Mouse (Mus musculus): ENCODE data around the gene Abca1. TPM values are rescaled to one million over a fixed set of nuclear protein-coding genes. Genes with fewer than 3 reads are reported as not detected.

Abca1 gene
- polyA plus RNA-seq, 1 experiment from 2014 or later: 7.5 TPM

GRCm38 (mm10) chr4:53124837-53125490 lies 34.7 kb downstream of the Abca1 start:
- no peak overlapping the region for H3K27ac ChIP-seq (ENCODE audit: low read depth, low read length)
- H3K27me3 ChIP-seq (ENCODE audit: control insufficient read depth, insufficient read depth, low read length): no peaks in the 10 kb centered on the region
- H3K9ac ChIP-seq (ENCODE audit: low read depth, low read length): no peak overlapping the region
- H3K4me3 ChIP-seq (ENCODE audit: low read depth, low read length): no peak overlapping the region
- H3K4me1 ChIP-seq (replicated peaks; ENCODE audit: control insufficient read depth, insufficient read depth, low read length): no peaks in the 10 kb centered on the region
- no peak overlapping the region for H3K4me2 ChIP-seq (replicated peaks; ENCODE audit: low read depth, low read length)
- H3K9me3 ChIP-seq (ENCODE audit: control insufficient read depth, low read length): no peaks in the 10 kb centered on the region
- H3K36me3 ChIP-seq (ENCODE audit: control insufficient read depth, insufficient read depth, low read length): no peaks in the 10 kb centered on the region
- ATAC-seq (ENCODE audit: low FRiP score) (no peak), DNase-seq (ENCODE audit: low spot score) (no peak)
- 94% methylated on average over 10 of the region's 10 CpGs for WGBS

- 85% methylated on average over 3 of the region's 3 CpGs for WGBS
- ATAC-seq (ENCODE audit: low FRiP score): no peak
Measured at GRCm38 (mm10) chr4:53122310-53122709, 37.4 kb downstream of the Abca1 start.

GRCm38 (mm10) chr4:53121516-53122227 lies 38.0 kb downstream of the Abca1 start:
- no peaks in the 10 kb centered on the region for H3K9me3 ChIP-seq (ENCODE audit: control insufficient read depth, low read length)
- H3K4me1 ChIP-seq (replicated peaks; ENCODE audit: control insufficient read depth, insufficient read depth, low read length): no peaks in the 10 kb centered on the region
- H3K9ac ChIP-seq (ENCODE audit: low read depth, low read length): no peak overlapping the region
- H3K27me3 ChIP-seq (ENCODE audit: control insufficient read depth, insufficient read depth, low read length): no peaks in the 10 kb centered on the region
- no peak overlapping the region for H3K4me3 ChIP-seq (ENCODE audit: low read depth, low read length)
- ATAC-seq (ENCODE audit: low FRiP score): no peak
- H3K27ac ChIP-seq (ENCODE audit: low read depth, low read length): no peak overlapping the region
- WGBS: 75% methylated on average over 7 of the region's 7 CpGs
- no peaks in the 10 kb centered on the region for H3K36me3 ChIP-seq (ENCODE audit: control insufficient read depth, insufficient read depth, low read length)
- H3K4me2 ChIP-seq (replicated peaks; ENCODE audit: low read depth, low read length): no peak overlapping the region
- no peak for DNase-seq (ENCODE audit: low spot score)

More at GRCm38 (mm10) chr4:53122310-53122709, 37.4 kb downstream of the Abca1 start:
- Histone ChIP-seq H3K4me3 (ENCODE audit: low read depth, low read length) (no peak overlapping the region), H3K9ac (ENCODE audit: low read depth, low read length) (no peak overlapping the region), H3K27ac (ENCODE audit: low read depth, low read length) (no peak overlapping the region), H3K4me1 (replicated peaks; ENCODE audit: control insufficient read depth, insufficient read depth, low read length) (no peaks in the 10 kb centered on the region), H3K36me3 (ENCODE audit: control insufficient read depth, insufficient read depth, low read length) (no peaks in the 10 kb centered on the region), H3K27me3 (ENCODE audit: control insufficient read depth, insufficient read depth, low read length) (no peaks in the 10 kb centered on the region), H3K9me3 (ENCODE audit: control insufficient read depth, low read length) (no peaks in the 10 kb centered on the region), H3K4me2 (replicated peaks; ENCODE audit: low read depth, low read length) (no peak overlapping the region)
- no peak for DNase-seq (ENCODE audit: low spot score)

GRCm38 (mm10) chr4:53121084-53121483 lies 38.6 kb downstream of the Abca1 start:
- Histone ChIP-seq H3K9me3 (ENCODE audit: control insufficient read depth, low read length) (no peaks in the 10 kb centered on the region), H3K27ac (ENCODE audit: low read depth, low read length) (no peak overlapping the region), H3K27me3 (ENCODE audit: control insufficient read depth, insufficient read depth, low read length) (no peaks in the 10 kb centered on the region), H3K9ac (ENCODE audit: low read depth, low read length) (no peak overlapping the region), H3K4me1 (replicated peaks; ENCODE audit: control insufficient read depth, insufficient read depth, low read length) (no peaks in the 10 kb centered on the region), H3K4me3 (ENCODE audit: low read depth, low read length) (no peak overlapping the region), H3K36me3 (ENCODE audit: control insufficient read depth, insufficient read depth, low read length) (no peaks in the 10 kb centered on the region), H3K4me2 (replicated peaks; ENCODE audit: low read depth, low read length) (no peak overlapping the region)
- DNase-seq (ENCODE audit: low spot score): no peak
- no peak for ATAC-seq (ENCODE audit: low FRiP score)
- 87% methylated on average over 3 of the region's 3 CpGs for WGBS

GRCm38 (mm10) chr4:53120038-53120685 lies 39.5 kb downstream of the Abca1 start:
- no peak for DNase-seq (ENCODE audit: low spot score)
- H3K27me3 ChIP-seq (ENCODE audit: control insufficient read depth, insufficient read depth, low read length): no peaks in the 10 kb centered on the region
- H3K9ac ChIP-seq (ENCODE audit: low read depth, low read length): no peak overlapping the region
- H3K4me2 ChIP-seq (replicated peaks; ENCODE audit: low read depth, low read length): no peak overlapping the region
- H3K4me3 ChIP-seq (ENCODE audit: low read depth, low read length): no peak overlapping the region
- H3K27ac ChIP-seq (ENCODE audit: low read depth, low read length): no peak overlapping the region
- no peaks in the 10 kb centered on the region for H3K36me3 ChIP-seq (ENCODE audit: control insufficient read depth, insufficient read depth, low read length)
- 89% methylated on average over 10 of the region's 10 CpGs for WGBS
- no peaks in the 10 kb centered on the region for H3K9me3 ChIP-seq (ENCODE audit: control insufficient read depth, low read length)
- no peak for ATAC-seq (ENCODE audit: low FRiP score)
- no peaks in the 10 kb centered on the region for H3K4me1 ChIP-seq (replicated peaks; ENCODE audit: control insufficient read depth, insufficient read depth, low read length)

GRCm38 (mm10) chr4:53118643-53119042 lies 41.1 kb downstream of the Abca1 start:
- H3K4me2 ChIP-seq (replicated peaks; ENCODE audit: low read depth, low read length): no peak overlapping the region
- H3K4me1 ChIP-seq (replicated peaks; ENCODE audit: control insufficient read depth, insufficient read depth, low read length): no peaks in the 10 kb centered on the region
- H3K9ac ChIP-seq (ENCODE audit: low read depth, low read length): no peak overlapping the region
- no peak overlapping the region for H3K27ac ChIP-seq (ENCODE audit: low read depth, low read length)
- no peaks in the 10 kb centered on the region for H3K36me3 ChIP-seq (ENCODE audit: control insufficient read depth, insufficient read depth, low read length)
- H3K9me3 ChIP-seq (ENCODE audit: control insufficient read depth, low read length): no peaks in the 10 kb centered on the region
- DNase-seq (ENCODE audit: low spot score): no peak
- no peak for ATAC-seq (ENCODE audit: low FRiP score)
- no peak overlapping the region for H3K4me3 ChIP-seq (ENCODE audit: low read depth, low read length)
- H3K27me3 ChIP-seq (ENCODE audit: control insufficient read depth, insufficient read depth, low read length): no peaks in the 10 kb centered on the region
- WGBS: 83% methylated on average over 4 of the region's 4 CpGs

- H3K4me3 ChIP-seq (ENCODE audit: low read depth, low read length): no peak overlapping the region
- no peaks in the 10 kb centered on the region for H3K36me3 ChIP-seq (ENCODE audit: control insufficient read depth, insufficient read depth, low read length)
- no peaks in the 10 kb centered on the region for H3K4me1 ChIP-seq (replicated peaks; ENCODE audit: control insufficient read depth, insufficient read depth, low read length)
- H3K27ac ChIP-seq (ENCODE audit: low read depth, low read length): no peak overlapping the region
- no peak overlapping the region for H3K4me2 ChIP-seq (replicated peaks; ENCODE audit: low read depth, low read length)
- H3K27me3 ChIP-seq (ENCODE audit: control insufficient read depth, insufficient read depth, low read length): no peaks in the 10 kb centered on the region
- ATAC-seq (ENCODE audit: low FRiP score): no peak
- H3K9ac ChIP-seq (ENCODE audit: low read depth, low read length): no peak overlapping the region
- DNase-seq (ENCODE audit: low spot score): peak; percentile 10
- no peaks in the 10 kb centered on the region for H3K9me3 ChIP-seq (ENCODE audit: control insufficient read depth, low read length)
Measured at GRCm38 (mm10) chr4:53117610-53118009, 42.1 kb downstream of the Abca1 start.

GRCm38 (mm10) chr4:53117076-53117475 lies 42.6 kb downstream of the Abca1 start:
- no peak overlapping the region for H3K4me3 ChIP-seq (ENCODE audit: low read depth, low read length)
- ATAC-seq (ENCODE audit: low FRiP score) (no peak), DNase-seq (ENCODE audit: low spot score) (no peak)

More at GRCm38 (mm10) chr4:53117076-53117475, 42.6 kb downstream of the Abca1 start:
- Histone ChIP-seq H3K9ac (ENCODE audit: low read depth, low read length) (no peak overlapping the region), H3K4me2 (replicated peaks; ENCODE audit: low read depth, low read length) (no peak overlapping the region), H3K4me1 (replicated peaks; ENCODE audit: control insufficient read depth, insufficient read depth, low read length) (no peaks in the 10 kb centered on the region), H3K27ac (ENCODE audit: low read depth, low read length) (no peak overlapping the region), H3K36me3 (ENCODE audit: control insufficient read depth, insufficient read depth, low read length) (no peaks in the 10 kb centered on the region), H3K27me3 (ENCODE audit: control insufficient read depth, insufficient read depth, low read length) (no peaks in the 10 kb centered on the region), H3K9me3 (ENCODE audit: control insufficient read depth, low read length) (no peaks in the 10 kb centered on the region)
- 78% methylated on average over 5 of the region's 5 CpGs for WGBS
